Mouse (Mus musculus): ENCODE results near the gene Igfbpl1.

Gene Igfbpl1

DNA sequence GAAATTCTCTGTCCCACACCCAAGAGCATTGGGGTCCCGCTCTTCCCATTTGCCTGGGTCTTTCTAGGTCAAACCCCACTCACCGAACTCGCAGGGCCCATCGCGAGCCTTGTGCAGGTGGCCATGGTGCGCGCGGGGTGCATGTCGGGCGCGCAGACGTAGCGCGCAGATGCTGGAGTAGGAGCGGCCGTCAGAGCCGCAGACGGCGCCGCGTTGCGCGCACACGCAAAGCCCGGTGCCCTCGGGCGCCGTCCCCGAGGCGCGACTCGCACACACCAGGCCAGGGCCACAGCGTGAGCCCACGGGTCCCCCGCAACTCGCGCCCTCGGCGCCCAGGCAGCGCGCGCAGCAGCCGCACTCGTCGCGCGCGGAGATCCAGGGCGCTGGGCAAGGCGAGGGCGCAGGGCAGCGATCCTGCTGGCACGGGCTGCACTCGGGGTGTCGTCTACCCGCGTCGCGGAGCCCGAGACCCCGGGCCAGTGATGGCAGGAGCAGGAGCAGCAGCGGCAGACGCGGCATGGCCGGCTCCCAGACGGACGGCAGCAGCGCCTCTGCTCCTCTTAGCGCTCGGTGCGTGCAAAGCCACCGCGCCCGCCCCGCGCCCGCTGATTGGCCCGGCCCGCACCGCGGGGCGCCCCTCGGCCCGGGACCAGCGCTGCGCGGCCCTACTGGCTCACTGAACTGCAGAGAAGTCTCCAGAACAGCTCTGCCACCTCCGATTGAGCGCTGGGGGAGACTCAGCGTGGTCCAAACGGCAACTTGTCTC lies at the start of gene Igfbpl1:
Gene Igfbpl1, minus strand, starts transcription at position 649 of the 766 bp plus-strand sequence.
- no peak for DNase-seq (ENCODE audit: low read depth)

- no peak for DNase-seq (ENCODE audit: low read depth)
Measured at GRCm38 (mm10) chr4:45872147-45872546, 45.4 kb upstream of the Igfbpl1 start.

DNA sequence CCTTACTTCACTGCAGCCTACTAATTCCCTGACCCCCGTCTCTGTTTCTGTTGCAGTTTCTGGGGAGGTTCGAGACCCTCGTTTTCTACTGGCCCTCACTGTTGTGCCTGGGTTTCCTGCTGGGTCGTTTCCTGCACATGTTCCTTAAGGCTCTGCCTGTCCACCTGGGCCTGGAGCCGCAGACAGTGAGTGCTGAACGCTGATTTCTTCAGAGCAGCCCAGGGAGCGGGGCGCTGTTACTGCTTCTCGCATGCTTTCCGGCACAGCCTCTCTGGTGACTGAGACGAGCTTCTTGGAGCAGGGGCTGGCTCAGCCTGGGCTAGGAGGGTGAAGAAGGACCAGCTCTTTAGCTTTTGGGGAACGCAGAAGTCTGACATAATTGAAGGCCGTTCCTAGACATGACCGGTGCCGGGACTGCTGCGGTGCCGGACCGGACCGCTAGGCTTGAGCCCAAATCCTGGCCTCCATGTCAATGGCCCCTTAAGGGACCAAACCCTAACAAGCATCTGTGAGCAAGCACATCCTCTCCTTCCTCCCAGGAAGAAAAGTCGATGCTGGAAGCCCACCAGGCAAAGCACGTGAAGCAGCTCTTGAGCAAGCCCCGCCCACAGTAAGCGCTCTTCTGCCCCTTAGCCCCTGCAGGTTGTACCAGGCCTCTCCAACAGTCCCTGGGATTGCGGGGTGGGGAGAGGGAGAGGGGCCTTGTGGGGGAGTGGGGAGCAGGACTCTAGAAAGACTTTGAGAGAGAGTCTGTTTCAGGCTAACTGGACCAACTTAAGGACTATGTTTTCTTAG lies 42.5 kb upstream of the Igfbpl1 start:
- DNase-seq (ENCODE audit: low read depth), result no peak

DNA sequence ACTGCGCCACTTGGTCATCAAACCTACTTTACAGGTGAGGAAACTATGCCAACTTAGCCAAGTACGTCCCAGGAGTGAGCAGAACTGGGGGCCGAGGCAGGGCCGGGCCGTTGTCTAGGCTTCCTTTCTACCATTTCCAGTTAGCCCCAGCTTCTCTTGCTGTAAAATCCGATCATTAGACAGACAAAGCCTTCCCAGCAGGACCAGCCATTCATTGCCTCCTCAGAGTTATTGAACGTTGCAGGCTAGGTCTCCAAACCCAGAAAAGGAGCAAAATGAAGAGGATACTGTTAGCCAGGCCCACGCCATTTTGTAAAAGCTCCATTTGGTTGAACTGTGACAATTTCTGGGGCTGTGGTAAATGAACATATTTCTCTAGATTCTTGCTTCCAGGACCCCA lies 40.7 kb upstream of the Igfbpl1 start:
- no peak for DNase-seq (ENCODE audit: low read depth)

GRCm38 (mm10) chr4:45861160-45861559 lies 34.4 kb upstream of the Igfbpl1 start:
- DNase-seq (ENCODE audit: low read depth), result no peak

DNA sequence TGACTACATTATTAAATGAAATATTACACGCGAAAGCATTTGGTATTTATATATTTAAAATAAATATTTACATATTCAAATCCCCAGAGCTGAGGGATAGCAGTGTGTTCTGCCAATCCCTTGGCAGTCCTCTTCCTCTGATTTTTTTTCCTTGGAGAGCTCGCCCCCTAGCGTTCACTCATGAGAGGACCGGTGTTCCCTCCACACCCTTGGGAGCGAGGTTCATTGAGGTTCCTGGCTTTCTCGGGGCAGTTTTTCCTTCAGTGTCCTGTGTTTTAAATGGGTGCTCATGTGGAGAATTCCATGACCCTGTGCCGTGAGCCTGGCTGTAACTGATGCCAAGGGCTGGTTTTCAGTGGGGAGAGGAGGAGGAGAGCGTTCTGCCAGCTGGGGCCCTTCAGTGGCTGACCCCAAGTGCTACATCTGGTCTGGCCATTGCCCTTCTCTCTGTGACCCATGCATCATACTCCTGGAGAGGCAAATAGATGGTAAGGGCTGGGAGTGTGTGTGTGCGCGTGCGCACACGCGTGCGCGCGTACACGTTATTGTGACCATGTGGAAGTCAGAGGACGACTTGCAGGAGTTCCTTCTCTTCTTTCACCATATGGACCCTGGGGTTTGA lies 29.2 kb upstream of the Igfbpl1 start:
- peak; percentile 51 for DNase-seq (ENCODE audit: low read depth)

DNA sequence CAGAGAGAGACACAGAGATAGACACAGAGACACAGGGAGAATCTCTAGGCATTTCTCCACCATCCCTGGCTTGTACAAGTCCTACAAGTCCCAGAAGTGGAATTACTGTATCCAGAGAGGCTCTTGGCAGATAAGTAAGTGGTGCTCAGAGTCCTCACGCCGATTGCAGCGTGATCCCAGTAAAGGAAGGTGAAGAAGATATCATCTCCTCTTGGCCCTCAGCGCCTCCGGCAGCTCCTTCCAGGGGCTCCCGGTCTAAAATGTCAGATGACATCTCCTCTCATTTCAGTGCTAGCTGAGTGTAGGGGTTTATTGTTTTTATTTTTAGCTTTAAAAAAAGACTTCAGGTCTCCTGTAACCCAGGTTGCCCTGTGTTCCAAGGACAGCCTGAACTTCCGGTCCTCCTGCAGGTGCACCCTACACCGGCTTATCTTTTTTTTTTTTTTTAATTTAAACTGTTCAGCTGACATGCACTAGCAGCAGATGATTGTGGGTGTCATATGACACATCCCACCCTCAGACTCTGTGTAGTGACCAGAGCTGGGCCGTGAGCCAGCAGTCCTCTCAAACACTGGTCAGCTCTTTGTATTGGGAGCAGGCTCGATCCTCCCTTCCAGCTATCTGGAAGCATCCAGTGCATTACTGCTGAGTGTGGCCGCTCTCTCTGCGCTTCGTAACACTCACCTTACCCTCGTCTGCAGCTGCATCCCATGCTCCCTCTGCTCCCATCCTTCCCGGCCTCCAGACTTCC lies 26.9 kb upstream of the Igfbpl1 start:
- DNase-seq (ENCODE audit: low read depth), result no peak

- no peak for DNase-seq (ENCODE audit: low read depth)
Measured at GRCm38 (mm10) chr4:45851640-45852051, 24.9 kb upstream of the Igfbpl1 start.

DNA sequence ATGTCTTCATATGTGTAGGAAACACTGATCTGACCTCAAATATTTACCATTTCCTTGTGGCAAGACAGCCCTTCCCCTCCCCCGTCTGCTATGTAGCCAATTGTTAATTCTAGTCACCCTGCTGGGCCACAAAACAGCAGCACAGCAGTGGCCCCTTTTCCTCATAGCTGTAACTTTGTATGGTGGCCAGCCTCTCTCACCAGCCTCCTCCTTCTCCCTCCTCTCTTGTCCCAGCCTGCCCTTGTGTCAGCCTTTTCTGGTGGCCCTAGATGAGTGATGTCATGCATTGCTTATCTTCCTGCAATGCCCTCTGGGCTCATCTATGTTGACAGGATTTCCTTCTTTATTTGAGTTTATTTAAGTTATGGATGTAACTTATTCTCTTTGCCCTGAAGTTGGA lies 22.7 kb upstream of the Igfbpl1 start:
- DNase-seq (ENCODE audit: low read depth), result no peak

GRCm38 (mm10) chr4:45848825-45849156 lies 22.1 kb upstream of the Igfbpl1 start:
- no peak for DNase-seq (ENCODE audit: low read depth)

GRCm38 (mm10) chr4:45848109-45848824 lies 21.5 kb upstream of the Igfbpl1 start, which contains the start of gene Stra6l:
Stra6l (plus strand) TSS chr4:45848664.
- DNase-seq (ENCODE audit: low read depth), result no peak

GRCm38 (mm10) chr4:45846263-45846662 lies 19.5 kb upstream of the Igfbpl1 start:
- DNase-seq (ENCODE audit: low read depth), result no peak

DNA sequence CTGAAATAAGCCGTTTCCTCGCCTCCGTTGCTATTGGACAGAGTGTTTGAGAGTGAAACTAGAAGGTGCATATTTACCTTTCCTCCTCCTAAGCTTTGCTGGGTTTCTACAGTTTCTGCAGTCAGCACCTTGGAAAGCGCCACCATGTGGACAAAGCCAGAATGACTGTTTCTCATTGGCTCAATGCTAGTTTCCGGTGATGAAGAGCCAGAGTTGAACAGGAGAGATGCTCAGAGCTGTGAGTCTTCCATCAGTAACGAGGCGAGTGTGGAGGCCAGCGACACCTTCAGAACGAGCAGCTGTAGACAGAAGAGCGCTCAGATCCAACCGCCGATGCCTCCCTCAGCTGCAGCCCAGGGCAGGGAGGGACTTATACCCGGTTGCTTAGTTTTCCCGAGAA lies 17.6 kb upstream of the Igfbpl1 start:
- DNase-seq (ENCODE audit: low read depth), result peak; percentile 23

- no peak for DNase-seq (ENCODE audit: low read depth)
Measured at GRCm38 (mm10) chr4:45833461-45833860, 6.7 kb upstream of the Igfbpl1 start.

GRCm38 (mm10) chr4:45831996-45832395 lies 5.3 kb upstream of the Igfbpl1 start:
- DNase-seq (ENCODE audit: low read depth), result no peak

DNA sequence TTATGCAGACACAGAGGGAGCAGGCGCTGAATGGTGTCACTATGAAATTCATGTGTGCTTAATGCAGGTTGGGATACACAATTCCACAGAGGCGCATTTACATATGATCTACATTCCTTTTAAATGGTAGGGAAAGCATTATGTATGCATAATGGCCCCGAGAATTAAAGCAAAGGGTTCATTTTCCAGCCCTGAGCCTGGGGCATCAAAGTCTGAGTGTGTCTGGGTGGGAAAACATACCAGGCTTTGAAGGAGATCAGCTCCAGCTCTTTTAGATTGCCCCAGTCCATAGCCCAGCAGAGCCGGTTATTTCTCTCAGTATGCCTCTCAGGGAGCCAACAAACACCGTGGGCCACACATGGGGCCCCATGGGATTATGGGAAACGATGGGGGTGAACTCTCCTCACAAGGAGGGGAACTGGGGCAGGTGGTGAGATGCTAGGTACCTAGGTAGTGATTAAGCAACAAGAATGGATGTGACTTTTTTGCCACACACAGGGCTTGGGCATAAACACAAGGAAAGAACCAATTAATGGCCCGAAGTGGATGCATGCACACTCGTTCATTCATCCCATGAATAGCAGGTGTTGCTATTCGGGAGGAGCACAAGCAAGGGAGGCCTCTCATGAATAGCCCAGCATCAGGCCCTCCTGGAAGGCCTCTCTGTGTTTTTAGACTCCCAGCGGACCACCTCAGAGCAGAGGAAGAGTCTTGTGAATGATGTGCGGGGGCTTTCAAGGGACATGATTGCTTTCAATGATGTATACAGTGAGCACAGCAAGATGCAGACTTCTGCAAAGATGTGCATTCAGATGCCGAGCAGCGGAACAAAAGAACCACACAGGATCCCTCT lies 3.4 kb upstream of the Igfbpl1 start:
- DNase-seq (ENCODE audit: low read depth), result no peak

GRCm38 (mm10) chr4:45824761-45825556 lies 1.8 kb downstream of the Igfbpl1 start:
- no peak for DNase-seq (ENCODE audit: low read depth)

GRCm38 (mm10) chr4:45824049-45824760 lies 2.5 kb downstream of the Igfbpl1 start:
- no peak for DNase-seq (ENCODE audit: low read depth)

All from 416B (cell line).